Mouse (Mus musculus): ENCODE results near the gene Grasp.
A peak's percentile ranks its signal among the peaks of the same experiment; 100 is the strongest.

Grasp gene

GRCm38 (mm10) chr15:101194951-101195823 is 28.8 kb upstream of the Grasp start:
- DNase-seq = no peak

GRCm38 (mm10) chr15:101196079-101196795 is 27.8 kb upstream of the Grasp start:
- DNase-seq = no peak

DNA sequence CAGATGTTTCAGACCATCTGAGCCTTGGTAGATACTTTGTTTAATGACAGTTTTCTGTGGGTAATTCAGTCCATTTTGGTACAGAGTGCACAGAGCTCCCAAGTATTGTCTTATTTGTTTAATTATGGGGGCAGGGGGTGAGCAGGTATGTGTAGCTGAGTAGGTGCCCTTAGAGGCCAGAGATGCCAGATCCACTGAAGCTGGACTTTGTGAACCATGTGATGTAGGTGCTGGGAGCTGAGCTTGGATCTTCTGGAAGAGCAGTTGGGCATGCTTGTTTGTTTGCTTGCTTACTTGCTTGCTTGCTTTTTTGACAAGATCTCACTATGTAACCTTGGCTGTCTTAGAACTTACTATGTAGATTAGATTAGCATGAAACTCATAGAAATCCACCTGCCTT is 27.0 kb upstream of the Grasp start:
- DNase-seq = no peak

DNA sequence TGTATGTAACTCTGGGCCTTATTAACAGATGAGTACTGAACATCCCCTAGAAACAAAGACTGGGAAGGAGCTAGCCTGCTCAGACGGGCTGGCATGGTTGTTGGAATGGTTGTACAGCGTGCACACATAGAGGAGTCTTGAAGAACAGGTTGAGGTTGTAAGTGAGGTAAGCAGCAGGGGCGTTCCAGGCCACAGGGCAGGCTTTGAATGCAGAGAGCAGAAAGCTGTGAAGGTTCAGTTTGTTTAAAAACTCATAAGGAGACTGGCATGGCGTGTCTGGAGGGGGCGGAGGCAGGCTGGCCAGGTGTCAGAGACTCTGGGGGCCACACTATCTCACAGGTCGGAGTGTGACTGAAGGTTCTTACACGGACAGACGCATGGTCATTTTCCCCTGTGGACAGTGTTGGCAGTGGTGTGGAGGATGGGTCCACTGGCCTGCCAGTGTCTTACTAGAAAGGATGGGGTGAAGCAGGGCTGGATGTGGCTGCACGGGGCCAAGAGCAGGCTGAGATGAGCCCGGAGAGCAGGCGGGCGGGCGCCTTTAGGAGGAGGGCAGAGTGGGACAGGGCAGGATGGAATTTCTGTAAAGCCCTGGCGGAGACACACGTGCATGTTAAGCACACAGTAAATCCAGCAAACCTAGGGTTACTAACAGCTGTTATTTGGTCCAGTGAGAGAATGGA is 26.4 kb upstream of the Grasp start:
- no peak for DNase-seq

- peak; percentile 80 for DNase-seq
Observed at GRCm38 (mm10) chr15:101198218-101198617, 25.8 kb upstream of the Grasp start.

DNA sequence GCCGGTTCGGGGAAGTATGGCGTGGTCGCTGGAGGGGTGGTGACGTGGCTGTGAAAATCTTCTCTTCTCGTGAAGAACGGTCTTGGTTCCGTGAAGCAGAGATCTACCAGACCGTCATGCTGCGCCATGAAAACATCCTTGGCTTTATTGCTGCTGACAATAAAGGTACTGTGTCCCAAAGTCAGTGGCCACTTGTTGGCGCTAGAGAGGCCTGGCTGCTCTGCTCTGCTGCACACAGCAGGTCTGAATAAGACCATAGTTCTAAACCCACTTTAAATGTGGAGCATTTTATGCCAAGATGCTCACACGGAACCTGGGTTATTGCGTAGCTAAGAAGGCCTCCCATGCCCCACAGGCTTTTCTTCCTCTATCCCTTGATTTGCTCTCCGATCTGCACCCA is 25.1 kb upstream of the Grasp start:
- DNase-seq = no peak

GRCm38 (mm10) chr15:101200777-101201295 is 23.2 kb upstream of the Grasp start:
- no peak for DNase-seq

DNA sequence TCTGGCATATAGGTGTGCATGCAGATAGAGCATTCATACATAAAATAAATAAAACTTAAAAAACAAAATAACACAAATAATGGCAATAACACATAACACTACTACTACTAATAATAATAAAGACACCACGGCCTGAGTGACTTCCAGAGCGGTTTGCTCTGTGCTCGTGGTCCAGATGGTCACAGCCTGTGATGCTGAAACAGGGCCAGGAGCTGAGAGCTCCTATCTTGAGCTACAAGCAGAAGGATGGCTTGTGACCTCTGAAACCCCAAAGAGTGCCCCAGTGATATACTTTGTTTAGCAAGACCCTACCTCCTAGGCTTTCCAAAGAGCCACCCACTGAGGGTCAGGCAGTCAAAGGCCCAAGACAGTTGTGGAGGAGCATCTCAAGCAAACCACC is 22.6 kb upstream of the Grasp start:
- DNase-seq = no peak

- no peak for DNase-seq
Observed at GRCm38 (mm10) chr15:101203673-101204072, 20.3 kb upstream of the Grasp start.

DNA sequence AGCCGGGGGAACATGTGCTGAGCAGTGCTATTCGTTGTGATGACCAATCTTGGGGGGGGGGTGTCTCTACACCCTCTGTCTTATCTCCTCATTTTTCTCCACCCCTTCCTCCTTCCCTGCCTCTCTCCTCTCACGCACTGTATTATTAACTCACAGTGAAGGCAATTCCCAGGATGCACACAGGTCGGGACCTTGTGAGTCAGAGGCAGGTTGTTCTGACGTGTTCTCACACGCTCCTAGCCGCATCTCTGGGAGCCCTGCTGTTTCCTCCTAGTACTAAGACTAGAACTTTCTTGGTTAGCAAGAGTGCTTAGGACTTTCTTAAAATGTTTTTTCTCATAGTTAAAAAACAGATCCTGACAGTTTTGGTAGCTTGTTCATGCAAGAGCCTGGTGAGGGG is 19.2 kb upstream of the Grasp start:
- no peak for DNase-seq

GRCm38 (mm10) chr15:101210228-101210627 is 13.8 kb upstream of the Grasp start:
- DNase-seq = peak; percentile 74

- no peak for DNase-seq
Observed at GRCm38 (mm10) chr15:101210998-101211613, 12.9 kb upstream of the Grasp start.

- DNase-seq = no peak
Observed at GRCm38 (mm10) chr15:101212435-101212834, 11.6 kb upstream of the Grasp start.

- no peak for DNase-seq
Observed at GRCm38 (mm10) chr15:101215136-101215535, 8.9 kb upstream of the Grasp start.

DNA sequence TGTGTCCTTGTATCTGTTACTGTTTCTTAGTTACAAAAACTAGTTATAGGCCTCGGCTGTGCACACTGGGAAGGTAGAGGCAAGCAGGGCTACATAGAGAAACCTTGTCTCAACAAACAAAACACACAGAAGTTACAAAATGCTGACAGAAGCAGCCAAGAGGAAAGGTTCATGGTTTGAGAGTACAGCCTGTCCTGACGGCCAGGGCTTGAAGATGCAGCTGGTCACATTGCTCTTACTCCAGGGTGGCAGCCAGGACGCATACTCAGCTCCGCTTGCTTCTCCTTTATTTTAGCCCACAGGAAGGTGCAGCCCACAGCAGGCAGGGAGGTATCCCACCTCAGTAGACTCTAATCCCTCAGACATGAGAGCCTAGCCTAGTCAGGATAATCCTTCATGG is 8.0 kb upstream of the Grasp start:
- no peak for DNase-seq

DNA sequence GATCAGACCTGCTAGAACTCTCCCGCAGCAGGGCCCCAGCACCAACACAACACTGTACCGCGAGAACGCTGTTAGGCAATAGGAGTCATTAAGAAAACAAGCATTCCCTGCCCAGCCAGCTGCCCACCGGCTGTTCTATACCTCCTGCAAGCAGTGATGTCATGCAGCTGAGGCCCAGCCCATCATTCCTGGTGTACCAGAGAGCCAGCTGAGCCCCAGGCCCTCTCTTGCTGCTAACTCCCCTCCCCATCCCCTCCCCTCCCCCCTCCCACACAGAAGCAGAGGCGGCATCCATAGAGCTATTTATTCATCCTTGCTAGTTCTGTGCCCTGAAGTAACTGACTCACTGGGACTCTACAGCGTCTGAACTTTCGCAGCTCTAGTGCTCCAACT is 3.1 kb upstream of the Grasp start:
- DNase-seq = no peak

DNA sequence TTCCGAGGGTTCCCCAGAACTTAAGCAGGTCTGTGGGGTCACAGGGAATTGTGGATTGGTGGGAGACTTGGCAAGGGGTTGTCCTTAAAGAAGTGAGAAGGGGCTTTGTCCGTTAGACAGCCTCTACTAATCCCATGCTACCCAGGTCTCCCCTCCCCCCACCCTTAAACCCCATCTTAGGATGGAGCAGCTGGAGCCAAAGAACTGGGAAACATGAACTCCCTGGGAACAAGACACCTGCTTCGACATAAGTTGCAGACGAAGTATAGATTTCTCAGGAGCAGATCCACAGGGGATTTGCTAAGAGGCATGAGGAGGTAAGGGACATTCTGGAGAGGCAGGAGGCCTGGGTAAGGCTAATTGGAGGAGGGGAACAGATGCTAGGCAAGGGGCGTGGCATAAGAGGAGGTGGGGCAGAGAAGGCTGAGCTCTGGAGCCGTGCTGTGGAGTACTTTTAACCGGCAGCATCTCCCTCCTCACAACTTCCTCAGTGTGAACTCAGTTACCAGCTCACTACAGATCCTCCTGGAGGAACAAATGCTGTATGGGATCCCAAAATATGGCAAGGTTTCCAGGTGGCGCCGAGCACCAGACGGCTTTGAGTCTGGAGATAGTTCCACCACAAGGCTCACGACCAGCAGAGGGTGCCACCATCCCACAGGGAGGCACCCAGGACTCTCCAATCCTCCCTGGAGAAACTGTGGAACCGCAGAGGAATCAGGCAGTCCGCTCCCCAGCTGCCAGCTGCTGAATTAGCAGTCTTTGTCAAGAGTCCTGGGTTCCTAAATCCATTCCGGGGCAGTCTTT is 2.5 kb upstream of the Grasp start:
- peak; percentile 78 for DNase-seq

DNA sequence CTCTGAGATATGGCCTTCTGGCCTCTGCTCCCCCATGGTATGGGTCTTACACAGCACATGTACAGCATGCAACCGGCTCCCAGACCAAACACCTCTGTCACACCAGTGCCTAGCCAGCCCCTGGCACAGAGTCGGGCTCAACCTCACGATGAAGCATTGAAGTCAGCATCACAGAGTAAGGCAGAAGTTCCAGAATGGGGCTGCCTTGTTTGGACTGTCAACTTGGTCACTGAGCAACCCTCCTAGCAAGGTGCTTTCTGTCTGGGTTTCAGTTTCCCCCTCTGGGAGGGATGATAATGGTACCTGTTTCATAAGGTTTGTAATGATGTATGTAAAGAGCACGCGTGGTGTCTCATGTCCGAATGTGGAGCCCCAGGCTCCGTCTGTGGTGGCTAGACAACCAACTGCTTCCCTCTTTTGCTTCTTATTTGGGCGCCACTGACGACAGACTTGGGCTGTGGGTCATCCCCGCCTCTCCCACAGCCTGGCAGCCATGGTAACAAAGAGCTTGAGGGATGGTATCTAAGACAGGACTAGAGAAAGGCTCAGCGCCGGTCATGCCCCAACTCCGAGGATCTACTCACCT is 998 bp upstream of the Grasp start:
- no peak for DNase-seq

- no peak for DNase-seq
Observed at GRCm38 (mm10) chr15:101223596-101223995, 392 bp upstream of the Grasp start.

GRCm38 (mm10) chr15:101224977-101225376 is 989 bp downstream of the Grasp start:
- DNase-seq = no peak

GRCm38 (mm10) chr15:101227971-101228370 is 4.0 kb downstream of the Grasp start:
- no peak for DNase-seq

All from thymus, postnatal 25 days (tissue).